Mouse (Mus musculus): ENCODE measurements around the gene Ppara. TPM values are rescaled to one million over a fixed set of nuclear protein-coding genes. Genes with fewer than 3 reads are reported as not detected.

Ppara gene
- total and polyA plus RNA-seq, 3 experiments = 0.27 to 0.78 TPM; not detected in 1

- no peaks in the 10 kb centered on the region for H3K27me3 ChIP-seq (ENCODE audit: control insufficient read depth in 1 of 2, insufficient read depth in 2 of 2, low read length in 2 of 2)
- H3K9ac ChIP-seq (ENCODE audit: control insufficient read depth, low read depth, low read length, poor library complexity, severe bottlenecking) = no peak overlapping the region
- no peaks in the 10 kb centered on the region for H3K79me2 ChIP-seq (ENCODE audit: control insufficient read depth, insufficient read depth, low read length, poor library complexity)
- TF ChIP-seq USF1 (IDR thresholded peaks at IDR 0.05; ENCODE audit: low read depth, low read length) = no peak
- TF ChIP-seq JUND (IDR thresholded peaks at IDR 0.05; ENCODE audit: low read depth, low read length) = no peak
- no peak for TF ChIP-seq HCFC1 (IDR thresholded peaks at IDR 0.05; ENCODE audit: low read depth, low read length)
- TF ChIP-seq RCOR1 (IDR thresholded peaks at IDR 0.05; ENCODE audit: low read depth, low read length) = no peak
- no peak for TF ChIP-seq USF2 (IDR thresholded peaks at IDR 0.05; ENCODE audit: borderline replicate concordance in 1 of 2, insufficient read depth in 1 of 2, low read depth in 1 of 2, low read length in 2 of 2)
- no peak for TF ChIP-seq MAFK (IDR thresholded peaks at IDR 0.05; ENCODE audit: borderline replicate concordance, low read depth, low read length)
- no peak for TF ChIP-seq MYB (IDR thresholded peaks at IDR 0.05; ENCODE audit: low read depth, low read length)
- no peak for TF ChIP-seq RAD21 (IDR thresholded peaks at IDR 0.05; ENCODE audit: low read depth, low read length)
- TF ChIP-seq GABPA (IDR thresholded peaks at IDR 0.05; ENCODE audit: low read depth, low read length) = no peak
- no peak for TF ChIP-seq TCF12 (IDR thresholded peaks at IDR 0.05; ENCODE audit: low read depth, low read length)
- no peak for TF ChIP-seq POLR2A (IDR thresholded peaks at IDR 0.05; ENCODE audit: control insufficient read depth in 1 of 2, insufficient read depth in 1 of 2, low read depth in 1 of 2, low read length in 2 of 2, poor library complexity in 1 of 2)
- TF ChIP-seq POLR2AphosphoS5 (IDR thresholded peaks at IDR 0.05; ENCODE audit: borderline replicate concordance, low read depth, low read length) = no peak
- no peak for TF ChIP-seq MAX (IDR thresholded peaks at IDR 0.05; ENCODE audit: low read length)
- no peak for TF ChIP-seq EP300 (IDR thresholded peaks at IDR 0.05; ENCODE audit: low read depth in 1 of 2, low read length in 2 of 2)
- no peak for TF ChIP-seq GATA1 (IDR thresholded peaks at IDR 0.05; ENCODE audit: low read depth, low read length)
- no peak for TF ChIP-seq MXI1 (IDR thresholded peaks at IDR 0.05; ENCODE audit: low read depth, low read length)
- TF ChIP-seq ZMIZ1 (IDR thresholded peaks at IDR 0.05; ENCODE audit: low read depth, low read length) = no peak
- no peak for TF ChIP-seq ZNF384 (IDR thresholded peaks at IDR 0.05; ENCODE audit: low read depth, low read length)
- no peak overlapping the region for H3K27ac ChIP-seq (ENCODE audit: control insufficient read depth, low read depth, low read length)
- no peaks in the 10 kb centered on the region for H3K36me3 ChIP-seq (ENCODE audit: control insufficient read depth in 1 of 2, insufficient read depth in 2 of 2, low read length in 2 of 2)
- no peaks in the 10 kb centered on the region for H3K9me3 ChIP-seq (replicated peaks; ENCODE audit: insufficient read depth, low read length)
- no peaks in the 10 kb centered on the region for H3K4me1 ChIP-seq (ENCODE audit: control insufficient read depth in 1 of 2, insufficient read depth in 2 of 2, low read length in 2 of 2)
- H3K4me3 ChIP-seq (ENCODE audit: control insufficient read depth in 1 of 2, insufficient read depth in 1 of 2, low read depth in 2 of 2, low read length in 2 of 2) = no peak overlapping the region
- no peak for DNase-seq (ENCODE audit: low read depth, low spot score)
Observed at GRCm38 (mm10) chr15:85775001-85775400, 40.2 kb downstream of the Ppara start.

- H3K4me3 ChIP-seq (ENCODE audit: control insufficient read depth in 1 of 2, insufficient read depth in 1 of 2, low read depth in 2 of 2, low read length in 2 of 2) = no peak overlapping the region
- no peak overlapping the region for H3K9ac ChIP-seq (ENCODE audit: control insufficient read depth, low read depth, low read length, poor library complexity, severe bottlenecking)
- TF ChIP-seq ZNF384 (IDR thresholded peaks at IDR 0.05; ENCODE audit: low read depth, low read length) (no peak), CHD1 (IDR thresholded peaks at IDR 0.05; ENCODE audit: low read depth, low read length) (no peak), HCFC1 (IDR thresholded peaks at IDR 0.05; ENCODE audit: low read depth, low read length) (no peak), ZMIZ1 (IDR thresholded peaks at IDR 0.05; ENCODE audit: low read depth, low read length) (no peak), POLR2A (IDR thresholded peaks at IDR 0.05; ENCODE audit: control insufficient read depth in 1 of 2, insufficient read depth in 1 of 2, low read depth in 1 of 2, low read length in 2 of 2, poor library complexity in 1 of 2) (no peak), TCF12 (IDR thresholded peaks at IDR 0.05; ENCODE audit: low read depth, low read length) (no peak), E2F4 (IDR thresholded peaks at IDR 0.05; ENCODE audit: borderline replicate concordance, low read depth, low read length) (no peak), USF2 (IDR thresholded peaks at IDR 0.05; ENCODE audit: borderline replicate concordance in 1 of 2, insufficient read depth in 1 of 2, low read depth in 1 of 2, low read length in 2 of 2) (no peak), MAZ (IDR thresholded peaks at IDR 0.05; ENCODE audit: low read depth, low read length) (no peak), BHLHE40 (IDR thresholded peaks at IDR 0.05; ENCODE audit: borderline replicate concordance, low read depth, low read length) (no peak), GATA1 (IDR thresholded peaks at IDR 0.05; ENCODE audit: low read depth, low read length) (no peak), JUND (IDR thresholded peaks at IDR 0.05; ENCODE audit: low read depth, low read length) (no peak)
- no peaks in the 10 kb centered on the region for H3K36me3 ChIP-seq (ENCODE audit: control insufficient read depth in 1 of 2, insufficient read depth in 2 of 2, low read length in 2 of 2)
- H3K27ac ChIP-seq (ENCODE audit: control insufficient read depth, low read depth, low read length) = no peak overlapping the region
- DNase-seq (ENCODE audit: low read depth, low spot score) = no peak
- no peaks in the 10 kb centered on the region for H3K4me1 ChIP-seq (ENCODE audit: control insufficient read depth in 1 of 2, insufficient read depth in 2 of 2, low read length in 2 of 2)
- H3K9me3 ChIP-seq (replicated peaks; ENCODE audit: insufficient read depth, low read length) = no peaks in the 10 kb centered on the region
- no peaks in the 10 kb centered on the region for H3K79me2 ChIP-seq (ENCODE audit: control insufficient read depth, insufficient read depth, low read length, poor library complexity)
- H3K27me3 ChIP-seq (ENCODE audit: control insufficient read depth in 1 of 2, insufficient read depth in 2 of 2, low read length in 2 of 2) = no peaks in the 10 kb centered on the region
Observed at GRCm38 (mm10) chr15:85776241-85776640, 41.5 kb downstream of the Ppara start.

Measured in MEL (cell line).